Mouse (Mus musculus) kidney, adult 2 months (tissue): ENCODE measurements around the gene Ggps1.

Experiments
- CTCF ChIP-seq: fragments of 200-500 bp; conservative IDR thresholded peaks from 2 replicates; pipeline ENCODE4 v1.5.1; 2011; ENCODE audit warnings: low read depth, mild to moderate bottlenecking, control low read depth, low read length, moderate library complexity, mixed read lengths; ENCODE audit not compliant: insufficient read depth, insufficient read length
- POLR2A ChIP-seq: fragments of 200-500 bp; IDR thresholded peaks from one replicate; pipeline ENCODE4 v1.6.1; 2011; ENCODE audit warnings: low read depth, low read length, control low read depth

- TF ChIP-seq POLR2A (no peak), CTCF (no peak)
These were observed 47.7 kb downstream of the Ggps1 start for GRCm38 (mm10) chr13:14015609-14016008.
